Mouse (Mus musculus): ENCODE results near the gene Pyroxd2. TPM values are rescaled to one million over a fixed set of nuclear protein-coding genes. Genes with fewer than 3 reads are reported as not detected.
"Not testable (repeated sequence)": the region's sequence is repeated elsewhere in the genome, so short reads cannot be mapped to it uniquely, and the experiment has no call there.

The Pyroxd2 gene
- polyA plus RNA-seq (2014; fragmentation: Nextera tagmentation; extraction: Ambion mirVana) = 0.89 and 1.5 TPM in 2 replicates

DNA sequence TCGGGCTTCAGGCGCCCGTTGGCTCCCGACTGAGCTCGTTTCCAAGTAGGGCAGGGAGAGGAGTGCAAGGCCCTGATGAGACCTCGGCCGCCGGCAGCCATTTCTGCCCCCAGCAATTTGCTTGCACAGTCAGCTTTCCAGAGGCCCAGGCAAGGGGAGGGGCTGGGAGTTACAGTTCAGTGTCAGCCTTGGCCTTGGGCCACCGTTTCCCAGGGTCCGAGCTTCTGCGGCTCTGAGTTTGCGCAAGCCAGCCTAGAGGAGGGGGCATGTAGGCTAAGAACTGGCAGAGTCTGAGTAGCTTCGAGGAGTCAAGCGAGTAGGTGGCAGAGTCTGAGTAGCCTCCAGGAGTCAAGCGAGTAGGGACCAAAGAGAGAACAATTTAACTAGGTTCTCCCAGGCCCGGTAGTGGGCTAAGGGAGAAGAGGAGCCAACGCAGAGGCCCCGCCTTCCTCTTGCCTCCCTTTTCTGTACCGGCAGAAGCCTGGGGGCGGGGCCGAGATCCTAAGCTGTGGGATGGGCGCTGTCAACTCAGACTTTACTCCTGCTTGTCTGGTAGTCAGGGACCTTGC, at the start of gene Pyroxd2:
Gene Pyroxd2, minus strand, starts transcription at position 413 of the 569 bp plus-strand sequence.
- Histone ChIP-seq H3K27me3 (ENCODE audit: control insufficient read depth, insufficient read depth, low read length) (no peaks in the 10 kb centered on the region), H3K4me3 (replicated peaks; ENCODE audit: low read depth, low read length) (peak within 1 kb of the TSS; percentile 18), H3K4me1 (ENCODE audit: control insufficient read depth, insufficient read depth, low read length) (peaks cover 9% of the 10 kb centered on the region; the same call in 1 of the 2 replicates), H3K27ac (replicated peaks; ENCODE audit: low read depth, low read length) (peak within 1 kb of the TSS; percentile 58), H3K36me3 (ENCODE audit: control insufficient read depth, insufficient read depth, low read length) (no peaks in the 10 kb centered on the region), H3K9ac (replicated peaks; ENCODE audit: low read length) (peak within 1 kb of the TSS; percentile 47), H3K9me3 (ENCODE audit: control insufficient read depth, low read length) (no peaks in the 10 kb centered on the region), H3K4me2 (ENCODE audit: low read length) (peak within 1 kb of the TSS; percentile 50)
- peak; percentile 80 for ATAC-seq (ENCODE audit: low FRiP score, low TSS enrichment)
- peak; percentile 87 for DNase-seq
- WGBS = 6% methylated on average over 22 of the region's 22 CpGs

DNA sequence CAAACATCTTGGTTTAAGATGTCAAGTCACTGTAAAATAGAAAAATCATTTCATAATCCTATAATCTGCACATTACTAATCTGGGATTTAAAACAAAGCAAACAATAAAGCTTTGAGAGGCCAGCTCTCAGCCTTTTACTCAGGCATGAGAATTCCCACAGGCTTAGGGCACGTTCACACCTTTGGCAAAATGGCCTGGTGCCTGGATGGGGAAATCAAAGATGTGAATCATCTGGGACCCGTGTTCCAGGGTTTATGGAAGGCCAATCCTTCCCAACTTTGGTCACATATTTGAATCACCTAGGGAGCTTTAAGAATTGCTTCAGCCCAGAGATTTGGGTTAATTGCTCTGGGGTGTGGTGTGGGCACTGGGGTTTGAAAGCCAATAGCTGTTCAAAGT, 45.3 kb upstream of the Pyroxd2 start:
- H3K4me2 ChIP-seq (ENCODE audit: low read length) = no peak overlapping the region
- H3K4me3 ChIP-seq (replicated peaks; ENCODE audit: low read depth, low read length) = no peak overlapping the region
- H3K9ac ChIP-seq (replicated peaks; ENCODE audit: low read length) = no peak overlapping the region
- no peaks in the 10 kb centered on the region for H3K36me3 ChIP-seq (ENCODE audit: control insufficient read depth, insufficient read depth, low read length)
- no peak for ATAC-seq (ENCODE audit: low FRiP score, low TSS enrichment)
- peaks cover 4% of the 10 kb centered on the region for H3K4me1 ChIP-seq (ENCODE audit: control insufficient read depth, insufficient read depth, low read length)
- no peaks in the 10 kb centered on the region for H3K9me3 ChIP-seq (ENCODE audit: control insufficient read depth, low read length)
- H3K27me3 ChIP-seq (ENCODE audit: control insufficient read depth, insufficient read depth, low read length) = no peaks in the 10 kb centered on the region
- 44% methylated on average over 2 of the region's 2 CpGs for WGBS
- no peak overlapping the region for H3K27ac ChIP-seq (replicated peaks; ENCODE audit: low read depth, low read length)
- no peak for DNase-seq

DNA sequence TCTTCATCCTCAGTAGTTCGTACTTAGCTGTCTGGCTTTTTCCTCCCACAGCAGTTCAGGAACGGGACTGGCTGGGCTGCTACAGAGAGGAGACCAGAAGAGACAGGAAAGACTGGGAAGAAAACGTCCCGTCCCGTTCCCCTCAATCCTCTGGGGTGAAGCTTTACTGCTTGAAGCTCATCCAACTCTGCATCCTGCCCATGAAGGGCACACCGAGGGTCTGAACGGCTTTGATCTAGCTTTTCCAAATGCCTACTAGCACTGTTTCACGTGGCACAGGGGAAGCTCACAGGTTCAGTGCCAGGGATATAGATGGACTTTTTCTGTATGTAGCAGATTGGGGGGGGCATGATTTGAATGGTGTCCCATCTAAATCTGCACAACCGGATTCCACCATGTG, 43.2 kb upstream of the Pyroxd2 start:
- H3K27me3 ChIP-seq (ENCODE audit: control insufficient read depth, insufficient read depth, low read length) = no peaks in the 10 kb centered on the region
- peaks cover 4% of the 10 kb centered on the region for H3K4me1 ChIP-seq (ENCODE audit: control insufficient read depth, insufficient read depth, low read length)
- H3K9ac ChIP-seq (replicated peaks; ENCODE audit: low read length) = peak overlapping the region; percentile 61; the same call in 1 of the 2 replicates
- ATAC-seq (ENCODE audit: low FRiP score, low TSS enrichment) (no peak), DNase-seq (no peak)
- peak overlapping the region; percentile 41 for H3K4me3 ChIP-seq (replicated peaks; ENCODE audit: low read depth, low read length)
- H3K9me3 ChIP-seq (ENCODE audit: control insufficient read depth, low read length) = no peaks in the 10 kb centered on the region
- H3K27ac ChIP-seq (replicated peaks; ENCODE audit: low read depth, low read length) = no peak overlapping the region
- 30% methylated on average over 9 of the region's 9 CpGs for WGBS
- H3K36me3 ChIP-seq (ENCODE audit: control insufficient read depth, insufficient read depth, low read length) = no peaks in the 10 kb centered on the region
- H3K4me2 ChIP-seq (ENCODE audit: low read length) = peak overlapping the region; percentile 91

- WGBS = 1% methylated on average over 31 of the region's 31 CpGs
These were observed 42.5 kb upstream of the Pyroxd2 start for GRCm38 (mm10) chr19:42794914-42795613.

GRCm38 (mm10) chr19:42788311-42788710, 35.7 kb upstream of the Pyroxd2 start:
- H3K36me3 ChIP-seq (ENCODE audit: control insufficient read depth, insufficient read depth, low read length) = no peaks in the 10 kb centered on the region
- DNase-seq = peak; percentile 13
- ATAC-seq (ENCODE audit: low FRiP score, low TSS enrichment) = no peak
- no peaks in the 10 kb centered on the region for H3K27me3 ChIP-seq (ENCODE audit: control insufficient read depth, insufficient read depth, low read length)
- no peak overlapping the region for H3K9ac ChIP-seq (replicated peaks; ENCODE audit: low read length)
- no peaks in the 10 kb centered on the region for H3K9me3 ChIP-seq (ENCODE audit: control insufficient read depth, low read length)
- no peak overlapping the region for H3K4me2 ChIP-seq (ENCODE audit: low read length)
- no peak overlapping the region for H3K4me3 ChIP-seq (replicated peaks; ENCODE audit: low read depth, low read length)
- 54% methylated on average over 5 of the region's 5 CpGs for WGBS
- H3K4me1 ChIP-seq (ENCODE audit: control insufficient read depth, insufficient read depth, low read length) = peaks cover 15% of the 10 kb centered on the region; the same call in 1 of the 2 replicates
- no peak overlapping the region for H3K27ac ChIP-seq (replicated peaks; ENCODE audit: low read depth, low read length)

More at GRCm38 (mm10) chr19:42794914-42795613, 42.5 kb upstream of the Pyroxd2 start:
- H3K9ac ChIP-seq (replicated peaks; ENCODE audit: low read length) = peak overlapping the region; percentile 61
- H3K4me1 ChIP-seq (ENCODE audit: control insufficient read depth, insufficient read depth, low read length) = peaks cover 4% of the 10 kb centered on the region
- H3K36me3 ChIP-seq (ENCODE audit: control insufficient read depth, insufficient read depth, low read length) = no peaks in the 10 kb centered on the region
- H3K4me2 ChIP-seq (ENCODE audit: low read length) = peak overlapping the region; percentile 91
- H3K9me3 ChIP-seq (ENCODE audit: control insufficient read depth, low read length) = no peaks in the 10 kb centered on the region
- DNase-seq (peak; percentile 97), ATAC-seq (ENCODE audit: low FRiP score, low TSS enrichment) (peak; percentile 89)
- H3K27me3 ChIP-seq (ENCODE audit: control insufficient read depth, insufficient read depth, low read length) = no peaks in the 10 kb centered on the region
- H3K4me3 ChIP-seq (replicated peaks; ENCODE audit: low read depth, low read length) = peak overlapping the region; percentile 41
- no peak overlapping the region for H3K27ac ChIP-seq (replicated peaks; ENCODE audit: low read depth, low read length)

- DNase-seq (peak; percentile 65), ATAC-seq (ENCODE audit: low FRiP score, low TSS enrichment) (no peak; the same call in 1 of the 2 replicates)
- H3K9ac ChIP-seq (replicated peaks; ENCODE audit: low read length) = peak overlapping the region; percentile 20; the same call in 1 of the 2 replicates
- H3K36me3 ChIP-seq (ENCODE audit: control insufficient read depth, insufficient read depth, low read length) = no peaks in the 10 kb centered on the region
- H3K27ac ChIP-seq (replicated peaks; ENCODE audit: low read depth, low read length) = peak overlapping the region; percentile 63
- H3K27me3 ChIP-seq (ENCODE audit: control insufficient read depth, insufficient read depth, low read length) = no peaks in the 10 kb centered on the region
- H3K4me2 ChIP-seq (ENCODE audit: low read length) = no peak overlapping the region; the same call in 1 of the 2 replicates
- H3K9me3 ChIP-seq (ENCODE audit: control insufficient read depth, low read length) = no peaks in the 10 kb centered on the region
- 17% methylated on average over 8 of the region's 8 CpGs for WGBS
- H3K4me1 ChIP-seq (ENCODE audit: control insufficient read depth, insufficient read depth, low read length) = peaks cover 15% of the 10 kb centered on the region; the same call in 1 of the 2 replicates
- no peak overlapping the region for H3K4me3 ChIP-seq (replicated peaks; ENCODE audit: low read depth, low read length)
These were observed 33.1 kb upstream of the Pyroxd2 start for GRCm38 (mm10) chr19:42785562-42786220.

GRCm38 (mm10) chr19:42785129-42785528, 32.6 kb upstream of the Pyroxd2 start:
- H3K4me2 ChIP-seq (ENCODE audit: low read length) = no peak overlapping the region
- no peaks in the 10 kb centered on the region for H3K9me3 ChIP-seq (ENCODE audit: control insufficient read depth, low read length)
- WGBS = 28% methylated on average over 2 of the region's 2 CpGs
- H3K27me3 ChIP-seq (ENCODE audit: control insufficient read depth, insufficient read depth, low read length) = no peaks in the 10 kb centered on the region
- no peak overlapping the region for H3K4me3 ChIP-seq (replicated peaks; ENCODE audit: low read depth, low read length)
- ATAC-seq (ENCODE audit: low FRiP score, low TSS enrichment) = no peak
- peak; percentile 20 for DNase-seq
- peak overlapping the region; percentile 63 for H3K27ac ChIP-seq (replicated peaks; ENCODE audit: low read depth, low read length)
- no peaks in the 10 kb centered on the region for H3K36me3 ChIP-seq (ENCODE audit: control insufficient read depth, insufficient read depth, low read length)
- H3K4me1 ChIP-seq (ENCODE audit: control insufficient read depth, insufficient read depth, low read length) = peaks cover 15% of the 10 kb centered on the region; the same call in 1 of the 2 replicates
- no peak overlapping the region for H3K9ac ChIP-seq (replicated peaks; ENCODE audit: low read length)

DNA sequence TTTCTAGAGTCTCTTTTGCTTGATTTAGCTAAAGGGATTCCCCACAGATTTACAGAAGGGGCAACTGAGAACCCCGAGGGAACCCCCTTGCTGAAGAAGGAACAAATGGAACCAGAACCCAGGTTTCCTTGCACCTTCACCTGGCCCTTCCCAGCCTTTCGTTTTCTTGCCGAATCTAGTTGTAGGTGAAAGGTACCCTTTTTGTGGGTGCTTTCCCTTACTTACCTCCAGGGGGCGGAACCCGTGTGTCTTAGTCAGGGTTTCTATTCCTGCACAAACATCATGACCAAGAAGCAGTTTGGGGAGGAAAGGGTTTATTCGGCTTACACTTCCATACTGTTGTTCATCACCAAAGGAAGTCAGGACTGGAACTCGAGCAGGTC, 27.6 kb upstream of the Pyroxd2 start:
- Histone ChIP-seq H3K9ac (replicated peaks; ENCODE audit: low read length) (peak overlapping the region; percentile 47), H3K27ac (replicated peaks; ENCODE audit: low read depth, low read length) (peak overlapping the region; percentile 87), H3K4me3 (replicated peaks; ENCODE audit: low read depth, low read length) (peak overlapping the region; percentile 58), H3K4me2 (ENCODE audit: low read length) (peak overlapping the region; percentile 56)
- ATAC-seq (ENCODE audit: low FRiP score, low TSS enrichment); H3K27me3 ChIP-seq (ENCODE audit: control insufficient read depth, insufficient read depth, low read length); H3K36me3 ChIP-seq (ENCODE audit: control insufficient read depth, insufficient read depth, low read length); DNase-seq; H3K9me3 ChIP-seq (ENCODE audit: control insufficient read depth, low read length); H3K4me1 ChIP-seq (ENCODE audit: control insufficient read depth, insufficient read depth, low read length): not testable (repeated sequence)
- WGBS = 56% methylated on average over 7 of the region's 7 CpGs

All from midbrain, embryonic 14.5 days (tissue).